Mouse (Mus musculus) B cell, adult 2 months (primary cell): ENCODE measurements around the gene Ptprg.

ENCODE experiments used
- DNase-seq, 2 experiments: peaks; one replicate each; pipeline ENCODE4 v3.0.0; 2022

The Ptprg gene

DNA sequence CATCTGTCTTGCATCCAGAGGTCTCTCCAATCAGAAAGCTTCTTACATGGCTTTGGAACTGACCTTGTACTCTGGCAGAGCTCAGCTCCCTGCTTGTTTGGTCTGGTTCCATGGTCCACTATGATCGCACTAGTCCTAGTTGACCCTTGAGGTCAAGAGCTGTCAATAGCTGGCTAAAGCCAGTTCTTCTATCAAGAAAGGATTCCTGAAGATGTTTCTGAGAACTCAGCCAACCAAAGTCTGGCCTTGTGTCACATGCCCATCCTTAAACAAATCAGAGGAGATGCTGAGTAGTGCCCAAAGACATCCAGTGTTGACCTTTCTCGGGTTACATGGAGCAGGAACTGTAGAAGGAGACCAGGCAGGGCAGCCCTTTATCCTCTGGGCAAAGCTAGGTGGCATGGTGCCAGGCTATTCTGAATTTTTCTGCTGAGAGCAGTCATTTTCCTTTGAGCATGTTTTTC lies 559.2 kb downstream of the Ptprg start:
- no peak for DNase-seq

DNA sequence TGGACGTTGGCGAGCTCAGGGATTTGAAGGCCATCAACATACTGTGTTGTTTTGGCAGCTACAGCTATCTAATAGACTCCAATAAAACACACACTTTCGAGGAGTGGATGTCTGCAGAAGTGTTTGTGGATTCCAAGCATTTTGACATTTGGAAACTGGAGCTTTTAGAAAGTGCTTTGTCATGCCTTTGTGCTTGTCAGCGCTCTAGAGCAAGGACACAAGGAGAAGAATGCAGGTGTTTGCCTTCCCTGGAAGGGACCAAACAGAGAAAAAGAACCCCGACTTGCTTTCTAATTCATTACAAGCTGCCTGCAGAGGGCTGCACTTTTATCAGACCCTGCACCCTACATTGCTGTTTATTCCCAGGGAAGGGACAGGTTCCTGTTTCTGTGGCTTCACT lies 560.0 kb downstream of the Ptprg start:
- no peak for DNase-seq

DNA sequence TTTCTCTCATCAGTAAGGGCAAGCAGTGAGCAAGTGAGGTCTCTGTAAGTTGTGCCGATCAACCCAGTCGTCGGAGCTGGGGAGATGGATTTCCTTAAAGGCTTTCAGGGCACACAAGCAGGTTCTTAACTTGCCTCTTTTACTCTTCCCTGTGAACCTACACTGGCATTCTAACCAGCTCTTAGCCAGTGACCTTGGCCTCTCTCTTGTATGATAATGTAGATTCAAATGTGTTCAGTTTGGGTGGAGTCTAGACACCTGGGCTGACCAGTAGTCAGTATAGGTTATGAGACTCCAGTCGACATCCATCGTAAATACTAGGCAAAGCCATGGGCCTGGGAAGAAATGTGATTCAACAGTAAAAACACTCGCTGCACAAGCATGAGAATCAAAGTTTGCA lies 560.7 kb downstream of the Ptprg start:
- no peak for DNase-seq

DNA sequence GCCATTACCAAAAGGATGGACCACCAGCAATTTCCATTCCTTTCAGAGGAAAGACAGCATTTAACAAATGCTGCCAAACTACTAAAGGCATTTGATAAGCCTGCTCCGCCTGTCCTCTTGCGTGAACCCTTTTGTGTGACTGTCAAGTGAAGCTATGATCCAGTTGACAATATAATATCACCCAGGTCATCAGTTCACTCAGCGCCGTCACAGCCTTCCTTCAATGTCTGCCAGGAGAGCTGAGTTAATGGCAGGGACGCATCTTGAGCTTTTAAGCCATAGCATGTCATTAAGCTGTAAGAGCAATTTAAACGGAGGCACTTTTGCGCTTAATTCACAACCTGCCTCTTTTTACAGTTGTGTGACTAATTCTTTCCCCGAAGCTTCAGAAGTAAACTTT lies 565.9 kb downstream of the Ptprg start:
- no peak for DNase-seq

DNA sequence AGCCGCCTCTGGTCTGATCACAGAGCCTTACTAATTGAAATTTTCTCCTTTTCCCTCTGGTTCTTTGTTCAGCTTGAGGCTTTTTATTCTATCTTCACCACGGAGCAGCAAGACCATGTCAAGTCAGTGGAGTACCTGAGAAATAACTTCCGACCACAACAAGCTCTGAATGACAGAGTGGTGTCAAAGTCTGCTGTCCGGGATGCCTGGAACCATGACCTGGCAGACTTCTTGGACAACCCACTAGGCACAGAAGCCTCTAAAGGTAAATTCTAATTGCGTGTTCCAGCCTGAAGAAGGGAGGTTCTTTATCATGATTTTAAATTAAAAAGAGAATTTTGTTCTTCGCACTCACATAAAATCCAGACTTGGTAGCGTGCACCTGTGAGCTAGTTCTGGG lies 568.6 kb downstream of the Ptprg start:
- DNase-seq = no peak

DNA sequence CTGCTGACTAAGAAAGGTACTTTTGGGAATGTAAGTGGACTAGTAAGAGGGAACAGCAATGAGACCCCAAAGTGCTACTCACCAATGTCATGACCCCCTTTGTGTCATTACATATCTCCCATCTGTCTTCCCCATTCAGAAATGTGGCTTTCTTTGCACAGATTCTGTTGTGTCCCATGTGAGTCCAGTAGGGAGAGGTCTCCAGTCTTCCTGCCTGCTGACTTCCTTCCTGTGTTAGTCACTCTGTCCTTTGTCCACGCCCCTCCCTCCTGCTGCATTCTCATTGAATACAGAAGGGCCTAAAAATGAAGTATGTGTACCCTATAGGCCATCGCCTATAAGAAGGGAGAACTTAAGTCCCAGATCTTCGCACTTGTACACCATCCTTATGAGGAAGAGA lies 571.4 kb downstream of the Ptprg start:
- DNase-seq = no peak

DNA sequence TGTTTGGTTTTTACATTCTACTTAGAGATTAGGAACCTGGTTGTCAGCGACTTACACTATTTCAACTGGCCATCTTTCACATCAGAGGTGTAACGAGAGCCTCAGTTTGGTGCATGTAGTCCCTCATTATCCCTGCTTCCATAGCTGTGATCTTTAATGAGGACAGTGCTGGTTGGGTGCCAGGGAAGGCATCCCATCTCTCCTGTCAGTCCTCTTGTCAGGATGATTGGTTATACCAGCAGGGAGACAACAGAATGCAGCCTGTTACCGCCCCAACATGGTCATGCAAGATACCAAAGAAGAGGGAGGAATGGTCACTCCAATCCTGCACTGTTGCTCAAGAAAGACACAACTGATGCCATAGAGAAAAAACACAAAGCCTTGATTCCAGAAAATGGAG lies 574.6 kb downstream of the Ptprg start:
- DNase-seq = no peak

DNA sequence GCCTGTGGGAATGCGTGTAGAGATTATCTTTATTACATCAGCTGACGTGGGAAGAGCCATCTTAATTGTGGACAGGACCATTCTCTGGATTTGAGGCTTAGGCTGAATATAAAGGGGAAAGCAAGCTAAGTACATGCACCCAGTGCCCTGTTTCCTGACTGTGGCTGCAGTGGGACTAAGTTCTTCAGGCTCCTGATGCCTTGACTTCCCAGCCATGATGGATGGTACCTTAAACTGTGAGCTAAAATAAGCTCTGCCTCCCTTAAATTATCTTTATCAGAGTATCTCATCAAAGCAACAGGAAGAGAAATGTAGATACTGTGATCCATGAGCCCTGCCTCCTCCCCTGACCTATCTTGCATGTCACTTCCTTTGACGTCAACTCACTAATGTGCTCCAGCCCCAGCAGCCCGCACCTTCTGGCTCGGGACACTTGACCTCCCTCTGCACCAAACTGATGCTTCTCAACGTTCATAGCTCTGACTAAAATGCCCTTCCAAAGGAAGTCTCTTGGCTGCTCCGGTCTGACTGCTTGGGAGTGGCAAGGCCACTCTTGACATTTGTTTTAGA lies 578.8 kb downstream of the Ptprg start:
- DNase-seq = no peak

DNA sequence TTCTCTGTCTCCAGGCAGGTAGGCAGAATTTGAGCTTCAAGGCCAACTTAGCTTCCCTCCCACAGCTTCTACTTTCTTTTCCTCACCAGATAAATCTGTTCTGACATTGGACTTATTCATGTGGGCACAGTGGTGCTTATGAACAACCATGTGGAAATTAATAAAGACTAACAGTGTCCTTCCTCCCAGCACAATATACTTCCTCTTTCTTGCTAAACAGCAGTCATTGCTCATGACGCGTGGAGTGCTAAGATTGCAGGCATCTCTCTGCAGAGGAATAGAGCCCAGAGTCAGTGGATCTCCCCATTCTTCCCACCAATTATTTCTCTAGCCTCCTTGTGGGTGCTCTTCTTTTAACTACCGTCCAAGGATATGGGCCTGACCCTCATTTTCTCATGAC lies 579.8 kb downstream of the Ptprg start:
- no peak for DNase-seq

DNA sequence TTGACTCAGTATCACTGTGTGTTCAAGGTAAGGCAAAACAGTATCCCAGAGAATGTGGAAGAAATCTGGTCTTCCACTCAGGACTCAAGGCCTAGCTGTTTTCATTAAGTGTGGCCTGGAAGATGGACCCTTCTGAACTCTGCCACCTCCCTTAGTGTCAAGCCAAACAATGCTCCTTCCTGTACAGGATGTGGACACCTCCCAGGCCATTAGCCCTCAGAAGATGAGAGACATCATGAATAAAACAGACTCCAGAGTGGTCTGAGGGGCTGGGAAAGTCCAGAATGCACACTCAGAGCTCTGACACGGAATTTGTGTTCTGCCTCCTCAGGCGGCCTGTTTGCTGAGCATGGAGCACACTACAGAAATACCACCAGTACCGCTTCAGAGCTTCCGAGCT lies 581.2 kb downstream of the Ptprg start:
- no peak for DNase-seq

DNA sequence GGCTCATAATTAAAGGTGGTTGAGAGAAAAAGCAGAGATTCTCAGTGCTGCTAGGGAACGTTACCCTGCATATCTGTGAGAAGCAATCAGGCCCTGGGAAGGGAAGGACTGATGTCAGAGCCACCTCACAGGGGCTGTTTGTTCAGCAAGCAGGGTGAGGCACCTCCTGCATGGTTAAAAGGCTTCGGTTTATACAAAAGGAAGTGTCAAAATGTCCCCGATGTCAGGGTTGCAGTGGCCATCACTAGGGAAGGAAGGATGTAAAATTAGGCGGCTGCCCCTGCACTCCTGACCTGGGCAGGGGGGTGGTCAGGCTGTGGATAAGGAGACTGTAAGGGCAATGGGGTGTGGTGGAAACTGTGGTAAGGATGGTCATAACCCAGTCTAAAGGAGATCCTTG lies 583.2 kb downstream of the Ptprg start:
- DNase-seq = no peak

DNA sequence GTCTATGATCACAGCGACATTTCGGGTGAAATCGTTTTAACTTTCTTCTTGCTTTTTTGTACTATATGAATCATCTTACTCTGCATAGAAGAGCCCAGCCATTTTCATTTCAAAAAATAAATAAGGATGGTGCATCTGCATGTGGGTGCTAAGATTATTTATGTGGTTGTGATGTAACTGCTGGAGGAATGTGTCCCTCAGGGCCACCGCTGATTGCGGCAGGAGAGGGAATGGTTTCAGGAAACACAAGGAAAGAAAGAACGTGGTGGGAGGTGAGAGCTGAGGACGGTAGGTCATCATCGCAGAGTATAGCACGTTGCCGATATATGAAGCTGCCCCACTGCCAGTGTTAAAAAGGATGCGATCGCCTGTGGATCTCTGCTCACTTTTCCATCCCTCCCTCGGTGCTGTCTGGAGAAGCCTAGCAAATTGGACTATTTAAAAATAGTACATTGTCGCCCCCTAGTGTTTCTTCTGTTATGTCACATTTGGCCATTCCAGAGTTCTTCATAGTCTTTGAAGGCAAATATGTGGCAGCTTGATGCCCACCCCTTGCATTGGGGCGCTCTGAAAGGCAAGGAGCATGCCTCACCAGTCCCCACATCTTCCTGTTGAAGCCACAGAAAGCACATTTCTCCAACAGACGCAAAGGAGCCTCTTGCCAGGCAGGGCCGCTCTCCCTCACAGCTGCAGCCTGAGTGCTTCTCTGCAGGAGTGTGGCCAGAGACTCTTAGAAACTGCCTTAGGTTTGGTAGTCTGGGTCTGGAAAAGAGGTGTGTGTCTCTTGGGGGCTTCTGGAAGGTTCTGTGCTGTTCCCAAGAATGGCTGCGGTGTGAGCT lies 586.5 kb downstream of the Ptprg start:
- DNase-seq = no peak

DNA sequence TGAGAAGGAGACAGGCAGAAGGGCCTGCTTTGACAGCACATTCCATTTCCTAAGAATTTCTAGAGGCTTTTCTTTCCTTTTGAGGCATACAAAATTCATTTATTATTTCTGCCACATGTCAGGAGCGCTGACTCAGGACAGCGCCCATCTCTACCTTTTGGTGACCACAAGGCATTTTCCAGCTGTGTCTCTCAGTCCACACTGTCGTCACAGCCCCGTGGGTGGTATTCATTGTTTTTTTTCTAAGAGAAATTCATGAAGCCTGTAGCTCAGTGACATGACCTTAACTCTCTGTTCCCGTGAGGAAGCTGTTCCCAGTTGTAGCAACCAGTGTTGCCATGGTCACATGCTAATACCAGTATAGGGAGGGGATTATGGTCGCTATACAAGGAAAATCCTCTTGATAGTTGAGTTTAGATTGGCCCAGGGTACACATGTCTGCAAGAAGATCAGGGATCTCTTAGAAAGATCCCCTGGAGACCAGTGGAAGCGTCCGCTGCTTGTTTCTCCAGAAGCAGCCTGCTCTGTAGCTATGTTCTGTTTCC lies 590.7 kb downstream of the Ptprg start:
- DNase-seq = no peak

DNA sequence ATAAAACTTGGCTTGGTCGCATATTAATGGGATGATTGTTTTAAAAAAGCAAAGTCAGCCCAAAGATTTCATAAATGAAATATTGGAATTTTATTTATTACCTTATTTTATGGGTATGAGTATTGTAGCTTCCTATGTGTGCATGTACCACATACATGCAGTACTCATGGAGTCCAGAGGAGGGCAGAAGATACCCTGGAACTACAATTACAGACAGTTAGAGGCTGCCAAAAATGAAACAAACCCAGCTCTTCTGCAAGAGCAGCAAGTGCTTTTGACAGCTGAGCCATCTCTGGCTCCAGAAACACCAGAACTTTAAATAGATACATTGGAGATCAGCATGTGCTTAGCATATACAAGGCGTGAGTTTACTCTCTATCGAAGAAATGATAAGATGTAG lies 592.6 kb downstream of the Ptprg start:
- no peak for DNase-seq

DNA sequence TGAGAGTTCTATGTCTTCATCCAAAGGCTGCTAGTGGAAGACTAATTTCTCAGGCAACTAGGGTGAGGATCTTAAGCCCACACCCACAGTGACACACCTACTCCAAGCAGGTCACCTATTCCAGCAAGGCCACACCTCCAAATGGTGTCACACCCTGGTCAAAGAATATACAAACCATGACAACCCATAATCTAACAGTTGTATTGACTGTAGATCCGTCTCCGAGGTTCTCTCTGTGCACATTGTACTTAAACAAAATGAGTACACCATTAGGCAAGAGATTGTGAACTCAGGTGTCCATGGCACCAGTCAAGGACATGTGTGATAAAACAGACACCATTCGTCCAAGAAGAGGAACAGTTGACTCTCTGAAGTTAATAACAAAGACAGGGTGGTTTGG lies 596.2 kb downstream of the Ptprg start:
- no peak for DNase-seq

DNA sequence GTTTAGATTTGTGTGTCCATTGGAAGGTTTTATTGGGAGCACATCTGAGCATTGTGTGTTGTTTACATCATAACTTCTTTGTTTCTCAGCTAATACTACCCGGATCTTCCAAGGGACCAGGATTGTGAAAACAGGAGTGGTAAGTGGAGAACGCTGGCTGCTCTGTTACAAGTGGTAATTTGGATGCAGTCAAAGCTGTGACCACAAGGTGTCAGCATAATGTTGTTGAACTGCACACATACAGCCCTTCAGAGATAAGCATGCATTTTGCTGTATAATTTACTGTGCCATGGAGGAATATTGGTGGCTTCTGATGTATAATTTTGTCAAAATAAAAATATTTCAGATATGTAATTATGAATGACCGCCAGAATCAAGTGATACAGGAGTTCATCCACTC lies 598.6 kb downstream of the Ptprg start:
- no peak for DNase-seq

DNA sequence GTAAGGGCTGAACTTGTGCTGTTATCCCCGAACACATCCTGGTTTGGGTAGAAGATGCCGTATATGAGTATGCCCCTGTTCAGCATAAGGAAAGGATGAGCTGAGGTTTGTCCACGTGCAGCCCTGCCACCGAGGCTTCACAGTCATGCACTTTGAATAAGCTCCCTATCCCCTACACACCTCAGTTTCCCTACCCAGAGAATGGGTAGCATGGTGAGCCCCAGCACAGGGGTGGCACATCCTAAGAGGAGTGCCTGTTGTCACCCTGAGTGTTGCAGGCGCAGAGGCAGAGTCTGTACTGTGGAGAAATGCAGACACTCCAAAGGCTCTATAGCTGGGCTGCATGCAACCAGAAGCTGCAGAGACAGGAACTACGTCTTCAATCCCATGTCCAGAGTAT lies 599.4 kb downstream of the Ptprg start:
- no peak for DNase-seq

DNA sequence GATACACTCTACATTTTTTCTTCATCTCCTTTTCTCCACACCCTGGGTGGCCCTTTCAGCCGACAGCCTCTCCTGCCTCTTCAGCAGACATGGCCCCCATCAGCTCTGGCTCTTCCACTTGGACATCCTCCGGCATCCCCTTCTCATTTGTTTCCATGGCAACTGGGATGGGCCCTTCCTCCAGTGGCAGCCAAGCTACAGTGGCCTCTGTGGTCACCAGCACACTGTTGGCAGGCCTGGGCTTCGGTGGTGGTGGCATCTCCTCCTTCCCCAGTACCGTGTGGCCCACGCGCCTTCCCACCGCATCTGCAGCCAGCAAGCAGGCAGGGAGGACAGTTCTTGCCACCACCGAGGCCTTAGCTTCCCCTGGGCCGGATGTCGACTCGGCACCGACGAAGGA lies 600.3 kb downstream of the Ptprg start:
- DNase-seq = no peak

DNA sequence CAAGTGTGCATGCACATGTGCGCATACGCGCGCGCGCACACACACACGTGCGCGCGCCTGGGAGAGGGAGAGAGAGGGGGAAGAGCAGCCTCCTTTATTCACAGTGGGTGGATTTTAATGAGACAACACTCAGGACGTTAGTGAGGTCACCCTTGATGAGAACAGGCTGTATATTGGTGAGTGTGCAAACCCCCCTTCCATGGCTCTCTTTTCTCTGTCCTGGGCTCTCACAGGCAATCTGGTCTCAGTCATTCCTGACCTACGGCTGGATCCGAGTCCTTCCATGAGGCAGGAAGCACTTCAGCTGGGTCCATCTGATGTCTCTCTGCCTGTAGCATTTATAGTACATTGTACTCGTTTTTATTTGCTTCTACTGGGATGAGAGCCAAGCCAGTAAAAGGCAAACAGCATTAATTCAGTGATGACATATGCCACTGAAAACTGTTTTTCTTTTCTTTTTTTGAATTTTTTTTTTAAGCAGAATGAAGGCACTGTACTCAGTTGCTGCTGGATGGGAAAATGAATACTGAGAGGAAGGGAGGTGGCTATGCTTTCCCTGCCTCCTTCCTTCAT lies 608.5 kb downstream of the Ptprg start:
- no peak for DNase-seq

DNA sequence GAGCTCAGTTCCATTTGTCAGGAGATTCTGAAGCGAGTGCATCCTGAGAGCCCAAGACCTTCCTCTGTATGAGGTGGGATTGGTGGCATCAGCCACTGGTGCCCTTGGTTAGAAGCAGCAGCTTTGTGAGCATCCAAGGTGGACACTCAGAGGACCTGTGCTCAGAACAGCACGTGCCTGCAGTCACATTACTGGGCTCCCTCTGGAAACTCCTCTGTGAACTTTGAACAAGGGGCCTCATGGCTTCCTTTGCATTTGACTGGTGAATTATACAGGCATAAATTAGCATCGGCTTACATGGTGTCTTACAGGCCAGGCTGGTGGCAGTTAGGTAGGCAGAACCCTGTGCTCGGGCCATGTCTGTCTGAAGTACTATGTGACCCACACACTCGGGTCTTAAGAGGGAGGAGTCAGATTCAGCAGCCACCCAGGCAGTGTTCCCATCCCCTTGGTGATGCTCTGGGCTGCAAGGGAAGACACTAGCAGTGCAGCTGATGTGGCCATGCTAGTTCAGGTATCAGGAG lies 609.1 kb downstream of the Ptprg start:
- no peak for DNase-seq

DNA sequence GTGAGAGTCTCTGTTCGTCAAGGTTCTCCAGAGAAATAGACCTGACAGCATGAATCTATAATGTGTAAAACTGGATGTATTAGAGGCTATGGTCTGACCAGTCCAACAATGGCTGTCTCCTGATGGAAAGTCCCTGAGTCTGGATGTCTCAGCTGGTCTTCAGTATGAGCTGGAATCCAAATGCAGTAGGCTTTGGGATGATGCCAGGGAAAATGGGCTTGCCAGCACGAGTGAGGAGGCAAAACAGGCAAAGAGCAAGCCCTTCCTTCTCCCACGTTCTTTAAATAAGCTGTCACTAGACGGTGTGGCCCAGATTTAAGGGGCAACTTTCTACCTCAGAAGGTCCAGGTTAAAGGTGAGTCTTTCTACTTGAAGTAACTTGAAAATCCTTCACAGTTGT lies 609.9 kb downstream of the Ptprg start:
- DNase-seq = no peak

DNA sequence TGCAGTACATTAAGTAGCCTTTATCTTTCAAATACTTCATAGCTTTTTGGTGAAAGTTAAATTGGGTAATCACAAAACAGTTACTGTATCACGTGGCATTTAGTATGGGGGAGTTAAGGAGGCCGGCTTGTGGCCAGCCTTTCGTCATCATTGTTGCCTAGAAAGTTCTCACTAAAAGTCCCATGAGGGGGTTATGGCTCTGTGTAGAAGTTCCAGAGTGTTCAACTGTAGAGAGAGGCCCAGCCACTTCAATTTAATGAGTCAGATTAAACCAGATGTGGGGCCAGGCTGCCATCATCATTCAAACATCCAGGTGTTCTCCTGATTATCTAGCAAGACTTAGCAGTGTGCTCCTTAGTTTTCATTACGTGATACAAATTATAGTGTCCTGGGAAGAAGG lies 613.9 kb downstream of the Ptprg start:
- no peak for DNase-seq

DNA sequence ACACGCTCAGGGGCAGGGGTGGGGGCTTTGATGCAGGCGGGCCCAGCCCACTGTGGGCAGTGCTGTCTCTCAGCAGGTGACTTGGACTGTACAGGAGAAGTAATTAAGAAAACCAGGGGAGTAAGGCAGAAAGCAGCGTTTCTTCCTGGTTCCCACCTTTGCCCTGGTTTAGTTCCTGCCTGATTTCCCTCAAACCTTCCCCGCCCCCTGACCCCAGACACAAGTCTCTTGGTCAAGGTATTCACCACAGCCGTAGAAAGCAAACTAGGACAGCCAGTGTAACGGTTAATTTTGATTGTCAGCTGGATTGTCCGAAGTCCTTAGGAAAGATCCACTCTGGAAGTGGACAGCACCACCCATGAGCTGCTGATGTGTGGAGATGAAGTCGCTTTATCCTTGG lies 614.3 kb downstream of the Ptprg start:
- no peak for DNase-seq

DNA sequence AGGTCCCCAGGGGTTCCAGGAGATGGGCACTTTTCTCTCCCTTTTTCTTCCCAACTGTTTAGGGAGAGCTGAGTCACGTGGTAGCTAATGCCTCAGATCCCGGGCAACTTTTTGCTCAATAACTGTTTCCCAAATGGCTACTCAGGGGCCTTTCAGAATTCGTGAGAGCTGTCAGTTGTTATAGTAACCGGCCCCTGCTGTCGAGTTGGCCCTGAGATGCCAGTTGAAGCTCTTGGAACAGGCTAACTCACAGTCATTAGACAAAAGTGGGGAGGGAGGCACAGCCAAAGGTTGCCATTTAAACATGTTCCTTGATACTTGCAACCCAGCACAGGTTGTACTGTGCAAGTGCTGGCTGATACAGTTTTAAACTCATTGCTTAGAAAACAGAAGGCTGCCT lies 624.1 kb downstream of the Ptprg start:
- DNase-seq = no peak
